Mouse (Mus musculus) heart, embryonic 16.5 days (tissue): ENCODE measurements around the gene Dnajc30. TPM values are rescaled to one million over a fixed set of nuclear protein-coding genes. Genes with fewer than 3 reads are reported as not detected.
"Not testable (repeated sequence)": the region's sequence is repeated elsewhere in the genome, so short reads cannot be mapped to it uniquely, and the experiment has no call there.

Experiments
- ATAC-seq: fragments of 200-750 bp; cut with Nextera tagmentation; replicated peaks from 2 replicates; pipeline ENCODE4 v1.8.0; 2017; ENCODE audit warnings: moderate number of reproducible peaks; ENCODE audit not compliant: insufficient read depth, low FRiP score; ENCODE audit errors: extremely low read depth
- H3K27ac ChIP-seq: fragments of 300-500 bp; sonication (generic); 2 replicates; pipeline ENCODE4 v1.5.1; 2014; ENCODE audit warnings: mild to moderate bottlenecking, low read length, control low read depth, moderate library complexity
- H3K27me3 ChIP-seq: fragments of 300-500 bp; sonication (generic); 2 replicates; pipeline ENCODE4 v1.6.1; 2014; ENCODE audit warnings: low read length, mixed read lengths; ENCODE audit not compliant: control insufficient read depth, insufficient read depth
- H3K36me3 ChIP-seq: fragments of 300-500 bp; sonication (generic); 2 replicates; pipeline ENCODE4 v1.6.1; 2014; ENCODE audit not compliant: control insufficient read depth, insufficient read depth
- H3K4me1 ChIP-seq: fragments of 300-500 bp; sonication (generic); 2 replicates; pipeline ENCODE4 v1.6.1; 2014; ENCODE audit warnings: low read length, mixed read lengths; ENCODE audit not compliant: control insufficient read depth, insufficient read depth
- H3K4me2 ChIP-seq: fragments of 300-500 bp; sonication (generic); 2 replicates; pipeline ENCODE4 v1.6.1; 2014; ENCODE audit warnings: low read depth, mild to moderate bottlenecking, control low read depth, low read length
- H3K4me3 ChIP-seq: fragments of 300-500 bp; sonication (generic); 2 replicates; pipeline ENCODE4 v1.5.1; 2014; ENCODE audit warnings: mild to moderate bottlenecking, control low read depth, low read length
- H3K9ac ChIP-seq: fragments of 300-500 bp; sonication (generic); 2 replicates; pipeline ENCODE4 v1.6.1; 2014; ENCODE audit warnings: low read length, control low read depth
- H3K9me3 ChIP-seq: fragments of 300-500 bp; sonication (generic); replicated peaks from 2 replicates; pipeline ENCODE4 v1.6.1; 2016; ENCODE audit warnings: low read length; ENCODE audit not compliant: control insufficient read depth
- WGBS: fragments of 180-500 bp; shearing (Covaris S2); extraction: QIAGEN DNeasy Blood & Tissue Kit; methylation state at CpG from one replicate; pipeline ENCODE4 v1.1.7; 2014; 5-methylcytosine and 5-hydroxymethylcytosine counted together
- polyA plus RNA-seq: library from polyadenylated mRNA; unstranded; fragments of >200 nt; fragmentation: Nextera tagmentation; extraction: Ambion mirVana; gene quantifications from 2 replicates; pipeline ENCODE4 v1.2.1, GENCODE M21; 2015

Dnajc30 gene
- polyA plus RNA-seq, 1 experiment from 2014 or later, result 28.8 TPM

DNA sequence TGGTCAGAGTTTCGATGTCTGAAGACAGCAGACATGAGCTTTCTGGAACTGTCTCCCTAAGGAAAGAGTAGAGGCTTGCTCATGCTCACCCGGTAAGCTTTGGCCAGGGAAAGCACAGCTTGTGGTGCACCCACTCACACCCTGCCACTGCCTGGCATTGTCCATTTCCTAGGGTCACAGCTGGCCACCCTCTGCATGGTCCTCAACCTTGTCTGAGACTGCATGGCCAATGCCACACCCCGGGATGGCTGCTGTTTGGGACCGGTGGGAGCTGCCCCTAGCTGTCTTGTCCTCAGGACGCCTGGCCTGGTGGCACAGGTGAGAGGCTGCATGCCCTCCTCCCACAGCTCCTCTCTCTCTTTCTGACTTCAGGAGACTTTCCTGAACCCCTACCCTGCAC is 15.5 kb upstream of the Dnajc30 start:
- no peak overlapping the region for H3K27ac ChIP-seq
- no peaks in the 10 kb centered on the region for H3K4me1 ChIP-seq
- H3K27me3 ChIP-seq, result no peaks in the 10 kb centered on the region
- WGBS, result 92% methylated on average over 5 of the region's 5 CpGs
- no peak for ATAC-seq
- no peak overlapping the region for H3K9ac ChIP-seq
- H3K4me2 ChIP-seq, result no peak overlapping the region
- no peak overlapping the region for H3K4me3 ChIP-seq
- H3K36me3 ChIP-seq, result peaks cover 18% of the 10 kb centered on the region
- no peaks in the 10 kb centered on the region for H3K9me3 ChIP-seq

DNA sequence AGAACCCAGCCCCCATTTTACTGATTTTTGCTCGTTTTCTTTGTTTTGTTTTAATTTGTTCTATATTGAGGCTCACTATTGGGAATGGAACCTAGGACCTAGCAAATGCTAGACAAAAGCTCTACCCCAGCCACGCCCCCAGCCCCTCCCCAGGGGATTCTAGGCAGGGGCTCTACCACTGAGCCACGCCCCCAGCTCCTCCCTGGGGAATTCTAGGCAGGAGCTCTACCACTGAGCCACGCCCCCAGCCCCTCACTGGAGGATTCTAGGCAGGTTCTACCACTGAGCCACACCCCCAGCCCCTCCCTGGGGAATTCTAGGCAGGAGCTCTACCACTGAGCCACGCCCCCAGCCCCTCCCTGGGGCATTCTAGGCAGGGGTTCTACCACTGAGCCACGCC is 14.7 kb upstream of the Dnajc30 start:
- 93% methylated on average over 6 of the region's 6 CpGs for WGBS
- H3K9me3 ChIP-seq, ATAC-seq, H3K27me3 ChIP-seq, H3K4me2 ChIP-seq, H3K27ac ChIP-seq, H3K9ac ChIP-seq, H3K4me3 ChIP-seq, H3K4me1 ChIP-seq: not testable (repeated sequence)
- peaks cover 19% of the 10 kb centered on the region for H3K36me3 ChIP-seq

DNA sequence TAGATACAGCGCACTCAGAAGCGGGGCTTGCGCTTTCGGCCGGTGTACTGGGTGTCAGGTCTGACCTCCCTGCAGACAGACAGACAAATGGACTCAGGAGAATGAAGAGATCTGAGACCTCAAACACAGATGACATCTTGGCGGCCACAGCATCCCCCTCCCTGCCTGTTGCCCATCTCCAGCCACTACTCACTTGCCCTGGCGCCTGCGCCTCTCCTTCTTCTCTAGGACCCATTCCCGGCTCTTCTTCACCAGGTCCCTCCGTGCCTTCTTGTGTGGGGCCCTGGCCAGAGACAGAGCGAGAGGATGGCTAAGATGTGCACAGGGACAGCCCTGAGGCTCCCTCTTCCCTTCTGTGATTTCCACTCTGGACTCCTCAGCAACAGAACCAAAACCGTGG is 10.6 kb upstream of the Dnajc30 start:
- H3K36me3 ChIP-seq, result peaks cover 22% of the 10 kb centered on the region; the same call in 1 of the 2 replicates
- H3K27ac ChIP-seq, result no peak overlapping the region
- no peaks in the 10 kb centered on the region for H3K4me1 ChIP-seq
- no peaks in the 10 kb centered on the region for H3K9me3 ChIP-seq
- H3K9ac ChIP-seq, result no peak overlapping the region
- 68% methylated on average over 12 of the region's 12 CpGs for WGBS
- ATAC-seq, result no peak
- H3K4me2 ChIP-seq, result no peak overlapping the region
- H3K4me3 ChIP-seq, result no peak overlapping the region
- no peaks in the 10 kb centered on the region for H3K27me3 ChIP-seq

DNA sequence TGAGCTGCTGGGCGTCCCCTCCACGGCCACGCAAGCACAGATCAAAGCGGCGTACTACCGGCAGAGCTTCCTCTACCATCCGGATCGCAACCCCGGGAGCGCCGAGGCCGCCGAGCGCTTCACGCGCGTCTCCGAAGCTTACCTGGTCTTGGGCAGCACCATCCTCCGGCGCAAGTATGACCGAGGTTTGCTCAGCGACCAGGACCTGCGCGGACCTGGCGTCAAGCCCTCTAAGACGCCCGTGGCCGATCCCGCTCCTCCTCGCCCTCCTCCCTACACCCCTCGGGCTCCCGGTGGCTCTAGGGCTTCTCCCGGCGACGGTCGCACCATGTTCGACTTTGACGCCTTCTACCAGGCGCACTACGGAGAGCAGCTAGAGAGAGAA is 372 bp downstream of the Dnajc30 start:
- Histone ChIP-seq H3K4me2 (peak overlapping the region; percentile 95), H3K4me3 (peak overlapping the region; percentile 73), H3K9me3 (no peaks in the 10 kb centered on the region), H3K4me1 (peaks cover 14% of the 10 kb centered on the region), H3K27ac (peak overlapping the region; percentile 64), H3K27me3 (no peaks in the 10 kb centered on the region), H3K36me3 (peaks cover 17% of the 10 kb centered on the region), H3K9ac (peak overlapping the region; percentile 87)
- ATAC-seq, result peak; percentile 37
- under 1% methylated on average over 40 of the region's 40 CpGs for WGBS

DNA sequence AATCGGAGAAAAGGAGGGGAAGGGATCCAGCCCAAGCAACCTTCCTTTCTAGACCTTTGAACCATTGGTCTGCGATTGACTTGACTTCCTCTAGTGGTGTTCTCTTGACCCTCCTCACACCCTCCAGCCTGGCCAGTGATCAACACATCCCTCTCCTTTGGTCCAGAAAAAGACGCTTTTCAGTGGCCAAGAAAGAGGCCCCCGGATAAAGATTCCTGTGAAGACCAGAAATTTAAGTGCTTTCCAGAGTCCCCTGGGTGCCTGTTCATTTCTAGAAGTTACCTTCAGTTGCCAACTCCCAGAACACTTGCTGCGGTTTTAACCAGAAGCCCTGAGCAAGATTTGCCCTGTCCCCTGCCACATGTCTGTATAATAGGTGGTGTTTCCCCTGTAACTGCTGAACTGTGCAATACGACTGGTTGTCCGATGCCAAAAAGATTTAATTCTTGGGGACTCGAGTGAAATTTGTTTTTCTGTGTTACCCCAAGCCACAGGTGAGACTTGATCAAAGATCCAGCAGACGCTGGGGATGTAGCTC is 976 bp downstream of the Dnajc30 start, which contains the start of gene Bud23:
Bud23 (minus strand) TSS at position 51 of the 538 bp plus-strand sequence.
- peak within 1 kb of the TSS; percentile 73 for H3K4me3 ChIP-seq
- peak within 1 kb of the TSS; percentile 87 for H3K9ac ChIP-seq
- ATAC-seq, H3K9me3 ChIP-seq, H3K27me3 ChIP-seq: not testable (repeated sequence)
- peak within 1 kb of the TSS; percentile 95 for H3K4me2 ChIP-seq
- peaks cover 14% of the 10 kb centered on the region for H3K36me3 ChIP-seq
- 68% methylated on average over 8 of the region's 9 CpGs for WGBS
- peak within 1 kb of the TSS; percentile 64 for H3K27ac ChIP-seq
- peaks cover 14% of the 10 kb centered on the region for H3K4me1 ChIP-seq

DNA sequence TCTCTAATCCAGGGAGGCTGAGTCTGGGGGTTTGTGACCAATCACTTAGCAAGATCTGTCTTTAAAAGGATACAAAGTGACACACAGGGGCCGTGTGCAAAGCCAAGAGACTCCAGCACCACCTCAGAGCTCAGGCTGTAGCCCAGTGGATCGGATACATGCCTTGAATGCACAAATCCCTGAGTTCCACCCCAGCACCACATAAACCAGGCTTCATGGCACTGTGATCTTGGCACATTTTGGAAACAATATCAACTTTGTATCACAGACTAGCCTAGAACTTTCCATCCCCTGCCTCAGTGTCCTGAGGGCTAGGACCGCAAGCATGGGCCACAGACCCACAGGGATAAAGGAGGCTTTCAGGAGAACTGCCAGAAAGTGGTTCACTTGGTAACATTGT is 2.0 kb downstream of the Dnajc30 start:
- H3K27me3 ChIP-seq, result no peaks in the 10 kb centered on the region

DNA sequence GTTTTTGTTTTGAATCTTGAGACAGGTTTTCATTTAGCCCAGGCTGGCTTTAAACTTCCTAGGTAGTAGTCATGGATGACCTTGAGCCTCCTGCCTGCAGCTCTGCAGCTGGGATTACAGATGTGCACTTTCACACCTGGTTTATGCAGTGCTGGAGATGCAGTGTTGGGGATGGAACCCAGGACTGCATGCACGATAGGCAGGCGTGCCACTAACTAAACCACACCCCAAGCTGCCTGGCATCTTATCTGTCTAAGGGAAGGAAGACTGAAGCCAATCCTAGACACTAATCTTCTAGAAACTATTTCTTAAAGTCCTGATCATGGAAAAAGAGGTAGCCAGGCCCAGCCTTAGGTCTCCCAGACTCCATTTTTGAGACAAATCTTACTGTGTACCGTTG is 6.4 kb downstream of the Dnajc30 start:
- no peak overlapping the region for H3K4me3 ChIP-seq
- no peak overlapping the region for H3K27ac ChIP-seq
- no peaks in the 10 kb centered on the region for H3K9me3 ChIP-seq
- peaks cover 3% of the 10 kb centered on the region for H3K4me1 ChIP-seq
- no peak overlapping the region for H3K4me2 ChIP-seq
- H3K9ac ChIP-seq, result no peak overlapping the region
- WGBS, result 77% methylated on average over 3 of the region's 3 CpGs
- no peak for ATAC-seq
- peaks cover 2% of the 10 kb centered on the region; the same call in 1 of the 2 replicates for H3K36me3 ChIP-seq
- H3K27me3 ChIP-seq, result no peaks in the 10 kb centered on the region

More for the DNA sequence above, 2.0 kb downstream of the Dnajc30 start:
- 87% methylated on average over 3 of the region's 3 CpGs for WGBS
- H3K4me2 ChIP-seq, result no peak overlapping the region
- H3K9me3 ChIP-seq, result no peaks in the 10 kb centered on the region
- peaks cover 14% of the 10 kb centered on the region for H3K4me1 ChIP-seq
- no peak for ATAC-seq
- H3K36me3 ChIP-seq, result peaks cover 3% of the 10 kb centered on the region
- no peak overlapping the region for H3K9ac ChIP-seq
- no peak overlapping the region for H3K27ac ChIP-seq
- H3K4me3 ChIP-seq, result no peak overlapping the region

DNA sequence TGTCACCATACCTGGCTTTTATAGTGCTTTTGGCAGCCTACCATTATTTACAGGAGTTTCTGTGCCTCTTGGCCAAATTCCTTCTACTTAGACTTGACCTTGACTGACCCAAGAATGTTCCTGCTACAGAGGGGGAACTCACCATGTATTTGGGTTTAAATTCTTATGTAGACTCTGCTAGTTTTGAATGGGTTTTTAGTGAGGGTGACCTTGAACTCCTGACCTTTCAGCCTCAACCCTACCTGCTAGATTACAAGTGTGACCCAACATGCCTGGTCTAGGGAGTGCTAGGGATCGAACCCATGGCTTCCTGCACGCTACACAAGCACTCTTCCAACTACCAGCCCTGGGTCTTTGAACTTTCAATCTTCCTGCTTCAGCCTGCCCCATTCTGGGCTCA is 8.1 kb downstream of the Dnajc30 start:
- no peaks in the 10 kb centered on the region for H3K27me3 ChIP-seq
- no peak overlapping the region for H3K4me3 ChIP-seq
- H3K36me3 ChIP-seq, result peaks cover 2% of the 10 kb centered on the region; the same call in 1 of the 2 replicates
- no peak overlapping the region for H3K9ac ChIP-seq
- H3K27ac ChIP-seq, result no peak overlapping the region
- ATAC-seq, result no peak
- H3K4me1 ChIP-seq, result no peaks in the 10 kb centered on the region
- H3K9me3 ChIP-seq, result no peaks in the 10 kb centered on the region
- 81% methylated on average over 2 of the region's 2 CpGs for WGBS
- H3K4me2 ChIP-seq, result no peak overlapping the region

DNA sequence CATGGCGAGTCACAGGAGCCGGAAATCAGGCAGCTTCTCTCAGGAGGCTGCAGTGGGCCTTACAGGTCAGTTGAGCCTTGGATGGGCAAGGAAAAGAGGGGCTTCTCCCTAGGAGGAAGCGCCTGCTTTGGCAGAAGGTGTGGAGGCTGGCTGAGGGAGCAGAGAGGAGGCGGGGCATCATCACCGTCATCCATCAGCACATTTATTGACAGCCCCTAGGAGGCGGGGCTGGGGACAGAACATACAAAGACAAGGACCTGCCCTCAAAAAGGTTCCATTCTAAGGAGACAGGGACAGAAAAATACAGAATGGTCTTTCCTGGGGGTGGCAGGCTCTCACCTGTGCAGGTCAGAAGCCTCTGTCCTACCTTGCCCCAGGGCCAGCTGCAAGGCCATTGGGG is 8.7 kb downstream of the Dnajc30 start:
- no peak for ATAC-seq

More for the DNA sequence above, 8.7 kb downstream of the Dnajc30 start:
- Histone ChIP-seq H3K36me3 (peaks cover 2% of the 10 kb centered on the region; the same call in 1 of the 2 replicates), H3K9ac (no peak overlapping the region), H3K4me2 (no peak overlapping the region), H3K27me3 (no peaks in the 10 kb centered on the region), H3K27ac (no peak overlapping the region), H3K4me3 (no peak overlapping the region), H3K9me3 (no peaks in the 10 kb centered on the region), H3K4me1 (no peaks in the 10 kb centered on the region)
- 67% methylated on average over 6 of the region's 6 CpGs for WGBS
